Mouse (Mus musculus) embryonic facial prominence, embryonic 11.5 days (tissue): ENCODE measurements around the gene Aak1. TPM values are rescaled to one million over a fixed set of nuclear protein-coding genes. Genes with fewer than 3 reads are reported as not detected.

Experiments used
- ATAC-seq: fragments of 200-750 bp; cut with Nextera tagmentation; replicated peaks from 2 replicates; pipeline ENCODE4 v1.8.0; 2017; ENCODE audit warnings: low read depth; ENCODE audit not compliant: insufficient number of reproducible peaks, low FRiP score, low TSS enrichment
- DNase-seq: peaks from one replicate; pipeline ENCODE4 v3.0.0-alpha.2; 2015; ENCODE audit warnings: low spot score
- H3K27ac ChIP-seq: fragments of 300-500 bp; sonication (generic); replicated peaks from 2 replicates; pipeline ENCODE4 v1.5.1; 2014; ENCODE audit warnings: mild to moderate bottlenecking, low read depth, low read length, control low read depth
- H3K27me3 ChIP-seq: fragments of 300-500 bp; sonication (generic); 2 replicates; pipeline ENCODE4 v1.6.1; 2014; ENCODE audit warnings: mild to moderate bottlenecking, low read length, moderate library complexity, mixed read lengths; ENCODE audit not compliant: control insufficient read depth, insufficient read depth
- H3K36me3 ChIP-seq: fragments of 300-500 bp; sonication (generic); replicated peaks from 2 replicates; pipeline ENCODE4 v1.6.1; 2014; ENCODE audit warnings: low read depth, mild to moderate bottlenecking, low read length, moderate library complexity, mixed read lengths; ENCODE audit not compliant: control insufficient read depth, insufficient read depth
- H3K4me1 ChIP-seq: fragments of 300-500 bp; sonication (generic); 2 replicates; pipeline ENCODE4 v1.6.1; 2014; ENCODE audit warnings: low read length, mixed read lengths; ENCODE audit not compliant: control insufficient read depth, insufficient read depth
- H3K4me2 ChIP-seq: fragments of 300-500 bp; sonication (generic); 2 replicates; pipeline ENCODE4 v1.6.1; 2014; ENCODE audit warnings: low read depth, mild to moderate bottlenecking, control low read depth, low read length, moderate library complexity
- H3K4me3 ChIP-seq: fragments of 300-500 bp; sonication (generic); 2 replicates; pipeline ENCODE4 v1.5.1; 2014; ENCODE audit warnings: low read depth, low read length, control low read depth
- H3K9ac ChIP-seq: fragments of 300-500 bp; sonication (generic); replicated peaks from 2 replicates; pipeline ENCODE4 v1.6.1; 2014; ENCODE audit warnings: mild to moderate bottlenecking, control low read depth, low read length
- H3K9me3 ChIP-seq: fragments of 300-500 bp; sonication (generic); replicated peaks from 2 replicates; pipeline ENCODE4 v1.6.1; 2016; ENCODE audit warnings: mild to moderate bottlenecking, low read length, inconsistent platforms, mixed read lengths; ENCODE audit not compliant: control insufficient read depth
- WGBS: fragments of 180-500 bp; shearing (Covaris S2); extraction: QIAGEN DNeasy Blood & Tissue Kit; methylation state at CpG from one replicate; pipeline ENCODE4 v1.1.7; 2014; 5-methylcytosine and 5-hydroxymethylcytosine counted together
- polyA plus RNA-seq: library from polyadenylated mRNA; unstranded; fragments of >200 nt; fragmentation: Nextera tagmentation; extraction: Ambion mirVana; gene quantifications from 2 replicates; pipeline ENCODE4 v1.2.1, GENCODE M21; 2014

The Aak1 gene
- polyA plus RNA-seq, 1 experiment from 2014 or later = 17.3 TPM

- no peak overlapping the region for H3K4me3 ChIP-seq
- H3K9me3 ChIP-seq = no peaks in the 10 kb centered on the region
- no peaks in the 10 kb centered on the region for H3K27me3 ChIP-seq
- DNase-seq (no peak), ATAC-seq (no peak)
- WGBS = 96% methylated on average over 6 of the region's 6 CpGs
- no peak overlapping the region for H3K9ac ChIP-seq
- H3K27ac ChIP-seq = no peak overlapping the region
- H3K36me3 ChIP-seq = peaks cover 6% of the 10 kb centered on the region
- H3K4me2 ChIP-seq = no peak overlapping the region
- H3K4me1 ChIP-seq = no peaks in the 10 kb centered on the region
Observed at GRCm38 (mm10) chr6:86997360-86997759, 148.0 kb downstream of the Aak1 start.

GRCm38 (mm10) chr6:87001995-87002394 is 152.7 kb downstream of the Aak1 start:
- 90% methylated on average over 6 of the region's 6 CpGs for WGBS

GRCm38 (mm10) chr6:87002521-87003055 is 153.3 kb downstream of the Aak1 start:
- Histone ChIP-seq H3K4me1 (no peaks in the 10 kb centered on the region), H3K27ac (no peak overlapping the region), H3K9me3 (no peaks in the 10 kb centered on the region), H3K4me3 (no peak overlapping the region), H3K27me3 (no peaks in the 10 kb centered on the region), H3K36me3 (no peaks in the 10 kb centered on the region), H3K4me2 (no peak overlapping the region), H3K9ac (no peak overlapping the region)
- WGBS = 54% methylated on average over 8 of the region's 8 CpGs
- DNase-seq (peak; percentile 90), ATAC-seq (no peak; the same call in 1 of the 2 replicates)

More at GRCm38 (mm10) chr6:87001995-87002394, 152.7 kb downstream of the Aak1 start:
- Histone ChIP-seq H3K9ac (no peak overlapping the region), H3K27ac (no peak overlapping the region), H3K36me3 (peaks cover 5% of the 10 kb centered on the region), H3K4me1 (no peaks in the 10 kb centered on the region), H3K27me3 (no peaks in the 10 kb centered on the region), H3K4me2 (no peak overlapping the region), H3K4me3 (no peak overlapping the region), H3K9me3 (no peaks in the 10 kb centered on the region)
- ATAC-seq (no peak), DNase-seq (no peak)

GRCm38 (mm10) chr6:87004099-87004498 is 154.8 kb downstream of the Aak1 start:
- no peak overlapping the region for H3K4me2 ChIP-seq
- H3K36me3 ChIP-seq = no peaks in the 10 kb centered on the region
- H3K9ac ChIP-seq = no peak overlapping the region
- H3K27ac ChIP-seq = no peak overlapping the region
- H3K9me3 ChIP-seq = no peaks in the 10 kb centered on the region
- no peaks in the 10 kb centered on the region for H3K4me1 ChIP-seq
- no peaks in the 10 kb centered on the region for H3K27me3 ChIP-seq
- no peak overlapping the region for H3K4me3 ChIP-seq
- 76% methylated on average over 2 of the region's 2 CpGs for WGBS
- ATAC-seq (no peak), DNase-seq (no peak)

- Histone ChIP-seq H3K4me1 (no peaks in the 10 kb centered on the region), H3K27ac (no peak overlapping the region), H3K4me2 (no peak overlapping the region), H3K4me3 (no peak overlapping the region), H3K27me3 (no peaks in the 10 kb centered on the region), H3K9ac (no peak overlapping the region), H3K36me3 (no peaks in the 10 kb centered on the region), H3K9me3 (no peaks in the 10 kb centered on the region)
- DNase-seq (no peak), ATAC-seq (no peak)
Observed at GRCm38 (mm10) chr6:87005577-87005976, 156.3 kb downstream of the Aak1 start.

- Histone ChIP-seq H3K4me2 (peak within 1 kb of the TSS; percentile 57), H3K4me1 (no peaks in the 10 kb centered on the region), H3K36me3 (no peaks in the 10 kb centered on the region), H3K9ac (peak within 1 kb of the TSS; percentile 70), H3K9me3 (no peaks in the 10 kb centered on the region), H3K27ac (no peak within 1 kb of the TSS), H3K27me3 (no peaks in the 10 kb centered on the region), H3K4me3 (peak within 1 kb of the TSS; percentile 57)
- no peak for ATAC-seq
- WGBS = 73% methylated on average over 6 of the region's 6 CpGs
- DNase-seq = no peak
Observed at GRCm38 (mm10) chr6:87008887-87009286, 159.6 kb downstream of the Aak1 start, which contains the start of gene Nfu1. Gene Nfu1 (plus strand): TSS chr6:87009236.

DNA sequence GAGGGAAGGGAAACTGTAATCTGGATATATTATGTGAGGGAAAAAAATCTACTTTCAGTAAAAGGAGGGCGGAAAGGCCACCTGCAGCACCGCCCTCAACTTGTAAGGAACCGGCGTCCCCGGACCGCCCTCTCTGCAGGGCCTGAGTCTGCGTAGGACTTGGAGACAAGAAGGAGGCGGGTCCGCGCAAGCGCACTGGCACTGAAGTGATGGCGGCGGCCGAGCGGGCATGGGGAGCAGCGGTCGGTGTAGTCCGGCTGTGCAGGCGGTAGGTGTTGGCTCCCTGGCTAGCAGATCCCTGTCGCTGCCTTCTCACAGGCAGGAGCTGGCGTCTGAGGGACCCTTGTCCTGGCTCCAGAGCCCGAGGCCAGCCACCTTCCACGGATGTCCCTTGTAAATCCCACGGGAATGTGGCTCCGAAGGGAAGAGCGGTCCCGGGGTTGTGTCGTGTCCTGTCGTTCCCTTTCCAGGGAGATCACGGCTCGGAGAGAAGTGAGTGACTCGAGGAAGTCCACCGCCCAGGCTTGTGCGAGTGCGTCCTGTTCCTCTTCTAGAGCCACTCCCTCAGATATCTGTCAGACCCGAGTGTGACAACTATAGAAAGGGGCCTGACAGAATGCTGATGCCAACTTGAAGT is 160.5 kb downstream of the Aak1 start:
- under 1% methylated on average over 36 of the region's 36 CpGs for WGBS
- Histone ChIP-seq H3K9ac (peak overlapping the region; percentile 70), H3K36me3 (no peaks in the 10 kb centered on the region), H3K4me1 (no peaks in the 10 kb centered on the region), H3K27ac (no peak overlapping the region), H3K4me3 (peak overlapping the region; percentile 57), H3K27me3 (no peaks in the 10 kb centered on the region), H3K9me3 (no peaks in the 10 kb centered on the region), H3K4me2 (peak overlapping the region; percentile 57)
- peak; percentile 96 for DNase-seq
- peak; percentile 94 for ATAC-seq

DNA sequence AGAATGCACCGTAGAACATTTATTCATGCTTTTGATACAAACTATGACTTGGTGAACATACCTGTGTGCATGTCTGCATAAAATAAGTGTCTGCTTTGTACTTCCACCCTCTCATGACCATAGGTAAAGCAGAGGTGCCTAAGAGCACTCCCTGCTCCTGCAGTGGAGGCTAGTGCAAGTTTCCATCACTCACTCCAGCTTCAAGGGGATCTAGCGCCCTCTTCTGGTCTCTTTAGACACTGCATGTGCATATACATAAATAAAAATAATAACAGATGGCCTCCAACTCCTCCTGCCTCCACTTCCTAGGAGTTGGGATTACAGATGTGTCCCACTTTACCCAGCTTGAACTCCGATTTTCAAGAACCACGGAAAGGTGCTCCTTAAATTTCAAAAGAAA is 167.6 kb downstream of the Aak1 start:
- WGBS = 62% methylated on average over 4 of the region's 4 CpGs
- Histone ChIP-seq H3K9me3 (no peaks in the 10 kb centered on the region), H3K27me3 (no peaks in the 10 kb centered on the region), H3K4me1 (no peaks in the 10 kb centered on the region), H3K4me3 (no peak overlapping the region), H3K27ac (no peak overlapping the region), H3K4me2 (no peak overlapping the region), H3K9ac (no peak overlapping the region), H3K36me3 (peaks cover 11% of the 10 kb centered on the region)
- DNase-seq (peak; percentile 55), ATAC-seq (no peak)
